Mouse (Mus musculus): ENCODE measurements around the gene Lrrc7.
"Not testable (repeated sequence)": the region's sequence is repeated elsewhere in the genome, so short reads cannot be mapped to it uniquely, and the experiment has no call there.

DNA sequence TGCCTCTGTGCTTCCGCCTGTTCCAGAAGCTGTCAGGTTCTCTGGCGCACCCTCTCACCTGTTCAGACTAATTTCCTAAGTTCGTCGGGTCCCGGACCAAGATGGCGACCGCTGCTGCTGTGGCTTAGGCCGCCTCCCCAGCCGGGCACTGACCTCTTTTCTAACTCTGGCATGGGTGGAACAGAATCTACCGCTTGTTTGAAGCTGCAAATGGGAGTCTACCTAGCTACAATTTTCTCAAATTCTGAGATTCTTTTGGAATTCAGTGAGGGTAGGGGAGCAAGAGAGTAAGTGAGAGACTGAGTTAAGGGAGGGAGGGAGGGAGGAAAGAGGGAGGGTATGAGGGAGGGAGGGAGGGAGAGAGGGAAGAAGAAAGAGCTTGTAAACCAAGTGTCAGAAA, 460.0 kb downstream of the Lrrc7 start:
- TF ChIP-seq CTCF (conservative IDR thresholded peaks at IDR 0.05 in 1 of 2, IDR thresholded peaks at IDR 0.05 in 1 of 2; ENCODE audit: low read depth in 2 of 2, low read length in 2 of 2); SMC3 (IDR thresholded peaks at IDR 0.05; ENCODE audit: low read depth, low read length); MAX (IDR thresholded peaks at IDR 0.05; ENCODE audit: low read length); MAFK (IDR thresholded peaks at IDR 0.05; ENCODE audit: insufficient replicate concordance, low read length); ELF1 (IDR thresholded peaks at IDR 0.05; ENCODE audit: low read depth, low read length); EP300 (IDR thresholded peaks at IDR 0.05; ENCODE audit: low read length); KAT2A (IDR thresholded peaks at IDR 0.05; ENCODE audit: insufficient replicate concordance, low read length); USF1 (IDR thresholded peaks at IDR 0.05; ENCODE audit: low read depth, low read length); NRF1 (IDR thresholded peaks at IDR 0.05; ENCODE audit: low read depth, low read length); RAD21 (IDR thresholded peaks at IDR 0.05; ENCODE audit: low read depth, low read length); HCFC1 (IDR thresholded peaks at IDR 0.05; ENCODE audit: low read depth, low read length); MXI1 (IDR thresholded peaks at IDR 0.05; ENCODE audit: low read depth, low read length); NELFE (IDR thresholded peaks at IDR 0.05; ENCODE audit: low read depth, low read length): not testable (repeated sequence)

Measured in CH12.LX (cell line).